Mouse (Mus musculus) T-helper 17 cell (primary cell): ENCODE data around the gene Cntfr.
"Not testable (repeated sequence)": the region's sequence is repeated elsewhere in the genome, so short reads cannot be mapped to it uniquely, and the experiment has no call there.

ENCODE experiments used
- in situ Hi-C, 2 experiments: fragments of 300-600 bp; cut with MboI, MseI; formaldehyde crosslinking; loops; 1 replicate in 1 of 2; 2 replicates in 1 of 2; pipeline ENCODE4 v1.15.1; 2025; ENCODE audit warnings: high pct_unique_total_duplicates in 2 of 2

Cntfr gene

GRCm38 (mm10) chr4:41712421-41713196 is 15.7 kb upstream of the Cntfr start:
- in situ Hi-C loops: loop anchor here (10.0 to 25.0 kb wide), 4 partner anchors 858 to 1725 kb away; partner anchors contain the start of genes Aptx (in 2 of the 2), Dnaja1 (in 2 of the 2), B4galt1 (in 1 of the 2) and Fam166b (in 1 of the 2)

- in situ Hi-C loops: loop anchor here (10.0 to 25.0 kb wide), 4 partner anchors 857 to 1725 kb away; partner anchors contain the start of genes Aptx (in 2 of the 2), Dnaja1 (in 2 of the 2), B4galt1 (in 1 of the 2) and Fam166b (in 1 of the 2)
These were observed 15.0 kb upstream of the Cntfr start for GRCm38 (mm10) chr4:41711705-41712375.

- in situ Hi-C loops: loop anchor here (10.0 to 25.0 kb wide), 4 partner anchors 855 to 1727 kb away; partner anchors contain the start of genes Aptx (in 2 of the 2), Dnaja1 (in 2 of the 2), B4galt1 (in 1 of the 2) and Fam166b (in 1 of the 2)
These were observed 13.3 kb upstream of the Cntfr start for GRCm38 (mm10) chr4:41710229-41710628.

- in situ Hi-C loops: loop anchor here (5.0 to 25.0 kb wide), 4 partner anchors 141 to 1729 kb away; partner anchors contain the start of genes Aptx (in 2 of the 2), Dnaja1 (in 2 of the 2), Dnaic1 (in 1 of the 2) and Fam166b (in 1 of the 2)
These were observed 11.4 kb upstream of the Cntfr start for GRCm38 (mm10) chr4:41708192-41708745.

GRCm38 (mm10) chr4:41707011-41707535 is 10.2 kb upstream of the Cntfr start:
- in situ Hi-C loops: loop anchor here (5.0 to 25.0 kb wide), 4 partner anchors 140 to 1730 kb away; partner anchors contain the start of genes Aptx (in 2 of the 2), Dnaja1 (in 2 of the 2), Dnaic1 (in 1 of the 2) and Fam166b (in 1 of the 2)

- in situ Hi-C loops: loop anchor here (5.0 to 25.0 kb wide), 4 partner anchors 139 to 1731 kb away; partner anchors contain the start of genes Aptx (in 2 of the 2), Dnaja1 (in 2 of the 2), Dnaic1 (in 1 of the 2) and Fam166b (in 1 of the 2)
These were observed 9.2 kb upstream of the Cntfr start for GRCm38 (mm10) chr4:41705922-41706754.

GRCm38 (mm10) chr4:41704651-41705050 is 7.8 kb upstream of the Cntfr start:
- in situ Hi-C loops: loop anchor here (5.0 to 25.0 kb wide), 5 partner anchors 47 to 1733 kb away; partner anchors contain the start of genes Aptx (in 2 of the 2), Dnaja1 (in 2 of the 2), Dnaic1 (in 1 of the 2) and Fam166b (in 1 of the 2)

- in situ Hi-C loops: loop anchor here (5.0 to 25.0 kb wide), 4 partner anchors 45 to 1735 kb away; partner anchors contain the start of genes Aptx (in 2 of the 2), Dnaja1 (in 2 of the 2), Fam166b (in 1 of the 2) and Smim27 (in 1 of the 2)
These were observed 5.3 kb upstream of the Cntfr start for GRCm38 (mm10) chr4:41702226-41702625.

- in situ Hi-C loops: loop anchor here (5.0 to 25.0 kb wide), 4 partner anchors 43 to 1737 kb away; partner anchors contain the start of genes Aptx (in 2 of the 2), Dnaja1 (in 2 of the 2), Fam166b (in 1 of the 2) and Smim27 (in 1 of the 2)
These were observed 3.3 kb upstream of the Cntfr start for GRCm38 (mm10) chr4:41700224-41700623.

- in situ Hi-C loops: loop anchor here (5.0 to 25.0 kb wide), 6 partner anchors 42 to 1738 kb away; partner anchors contain the start of genes Aptx (in 2 of the 2), Dnaja1 (in 2 of the 2), Fam166b (in 1 of the 2) and Smim27 (in 1 of the 2)
These were observed 2.9 kb upstream of the Cntfr start, which contains the start of gene Il11ra1 for GRCm38 (mm10) chr4:41699783-41700182. Gene Il11ra1, plus strand, starts transcription at chr4:41699989.

- in situ Hi-C loops: loop anchor here in 1 of 2 experiments (5.0 kb wide), 2 partner anchors 474 to 969 kb away; no protein-coding TSS in a partner anchor
These were observed 1.6 kb upstream of the Cntfr start for GRCm38 (mm10) chr4:41698421-41699016.

- in situ Hi-C loops: loop anchor here in 1 of 2 experiments (5.0 kb wide), 2 partner anchors 476 to 971 kb away; no protein-coding TSS in a partner anchor
These were observed 437 bp downstream of the Cntfr start for GRCm38 (mm10) chr4:41696452-41696851.

- in situ Hi-C loops: loop anchor here in 1 of 2 experiments (5.0 kb wide), 2 partner anchors 477 to 972 kb away; no protein-coding TSS in a partner anchor
These were observed 1.1 kb downstream of the Cntfr start for GRCm38 (mm10) chr4:41695800-41696199.

- in situ Hi-C loops: loop anchor here in 1 of 2 experiments (5.0 kb wide), 1 partner anchor 979 kb away; no protein-coding TSS in a partner anchor
These were observed 3.4 kb downstream of the Cntfr start for GRCm38 (mm10) chr4:41693511-41693910.

GRCm38 (mm10) chr4:41690014-41690413 is 6.9 kb downstream of the Cntfr start:
- in situ Hi-C loops: loop anchor here in 1 of 2 experiments (5.0 kb wide), 1 partner anchor 982 kb away; no protein-coding TSS in a partner anchor

GRCm38 (mm10) chr4:41688562-41688961 is 8.3 kb downstream of the Cntfr start:
- in situ Hi-C loops: not testable (repeated sequence)

GRCm38 (mm10) chr4:41685882-41686492 is 10.9 kb downstream of the Cntfr start:
- in situ Hi-C loops: not testable (repeated sequence)

- in situ Hi-C loops: not testable (repeated sequence)
These were observed 11.9 kb downstream of the Cntfr start for GRCm38 (mm10) chr4:41684931-41685453.
